Mouse (Mus musculus) heart, adult 2 months (tissue): Measurements from ENCODE around the gene Iqschfp.

Experiments used
- CTCF ChIP-seq: fragments of 200-600 bp; IDR thresholded peaks from 2 replicates; pipeline ENCODE4 v1.8.1; 2022; ENCODE audit warnings: antibody characterized with exemption, mild to moderate bottlenecking, moderate library complexity
- EP300 ChIP-seq: fragments of 200-500 bp; IDR thresholded peaks from 2 replicates; pipeline ENCODE4 v1.6.1; 2011; ENCODE audit warnings: low read depth, low read length, control low read depth; ENCODE audit not compliant: insufficient read depth

- TF ChIP-seq CTCF: no peak
- no peak for TF ChIP-seq EP300
Measured at GRCm38 (mm10) chr3:68403783-68404217, 511.8 kb downstream of the Iqschfp start.
